Mouse (Mus musculus): ENCODE data around the gene Ctnna3. TPM values are rescaled to one million over a fixed set of nuclear protein-coding genes. Genes with fewer than 3 reads are reported as not detected.

The Ctnna3 gene
- polyA plus RNA-seq, 2 experiments = 0.78 to 0.89 TPM

DNA sequence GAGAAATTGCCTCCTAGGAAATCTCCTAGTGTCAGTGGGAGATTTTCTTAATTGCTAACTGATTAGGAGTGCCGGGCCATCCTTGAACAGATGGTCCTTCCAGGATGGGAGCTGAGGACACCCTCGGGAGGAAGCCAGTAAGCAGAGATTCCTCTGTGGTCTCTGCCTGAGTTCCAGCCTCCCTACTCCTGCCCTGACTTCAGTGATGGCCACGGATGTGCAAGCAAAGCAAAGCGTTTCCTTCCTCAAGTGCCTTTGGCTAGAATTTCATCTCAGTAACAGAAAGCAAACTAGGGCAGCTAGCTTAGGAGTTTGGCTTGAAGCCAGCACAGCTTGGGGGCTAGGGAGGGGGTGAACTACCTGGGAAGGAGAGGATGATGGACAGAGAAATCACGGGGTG is 12.8 kb upstream of the Ctnna3 start:
- no peak for ATAC-seq (ENCODE audit: low FRiP score, low read depth)
- no peaks in the 10 kb centered on the region for H3K27me3 ChIP-seq (ENCODE audit: control insufficient read depth, insufficient read depth, low read length)
- no peaks in the 10 kb centered on the region for H3K9me3 ChIP-seq (ENCODE audit: control insufficient read depth, low read length)
- H3K9ac ChIP-seq (ENCODE audit: low read depth, low read length, severe bottlenecking) = no peak overlapping the region
- H3K4me3 ChIP-seq (replicated peaks; ENCODE audit: low read length) = no peak overlapping the region
- H3K4me2 ChIP-seq (replicated peaks; ENCODE audit: low read depth, low read length, severe bottlenecking) = no peak overlapping the region
- no peaks in the 10 kb centered on the region for H3K36me3 ChIP-seq (ENCODE audit: control insufficient read depth, insufficient read depth, low read length)
- H3K4me1 ChIP-seq (ENCODE audit: control insufficient read depth, insufficient read depth, low read length) = no peaks in the 10 kb centered on the region
- TF ChIP-seq POLR2A (IDR thresholded peaks at IDR 0.05; ENCODE audit: borderline replicate concordance, extremely low read depth, insufficient read depth, insufficient read length) = no peak
- no peak for DNase-seq (ENCODE audit: low spot score)
- 36% methylated on average over 5 of the region's 5 CpGs for WGBS
- H3K27ac ChIP-seq (replicated peaks; ENCODE audit: low read depth, low read length) = no peak overlapping the region

DNA sequence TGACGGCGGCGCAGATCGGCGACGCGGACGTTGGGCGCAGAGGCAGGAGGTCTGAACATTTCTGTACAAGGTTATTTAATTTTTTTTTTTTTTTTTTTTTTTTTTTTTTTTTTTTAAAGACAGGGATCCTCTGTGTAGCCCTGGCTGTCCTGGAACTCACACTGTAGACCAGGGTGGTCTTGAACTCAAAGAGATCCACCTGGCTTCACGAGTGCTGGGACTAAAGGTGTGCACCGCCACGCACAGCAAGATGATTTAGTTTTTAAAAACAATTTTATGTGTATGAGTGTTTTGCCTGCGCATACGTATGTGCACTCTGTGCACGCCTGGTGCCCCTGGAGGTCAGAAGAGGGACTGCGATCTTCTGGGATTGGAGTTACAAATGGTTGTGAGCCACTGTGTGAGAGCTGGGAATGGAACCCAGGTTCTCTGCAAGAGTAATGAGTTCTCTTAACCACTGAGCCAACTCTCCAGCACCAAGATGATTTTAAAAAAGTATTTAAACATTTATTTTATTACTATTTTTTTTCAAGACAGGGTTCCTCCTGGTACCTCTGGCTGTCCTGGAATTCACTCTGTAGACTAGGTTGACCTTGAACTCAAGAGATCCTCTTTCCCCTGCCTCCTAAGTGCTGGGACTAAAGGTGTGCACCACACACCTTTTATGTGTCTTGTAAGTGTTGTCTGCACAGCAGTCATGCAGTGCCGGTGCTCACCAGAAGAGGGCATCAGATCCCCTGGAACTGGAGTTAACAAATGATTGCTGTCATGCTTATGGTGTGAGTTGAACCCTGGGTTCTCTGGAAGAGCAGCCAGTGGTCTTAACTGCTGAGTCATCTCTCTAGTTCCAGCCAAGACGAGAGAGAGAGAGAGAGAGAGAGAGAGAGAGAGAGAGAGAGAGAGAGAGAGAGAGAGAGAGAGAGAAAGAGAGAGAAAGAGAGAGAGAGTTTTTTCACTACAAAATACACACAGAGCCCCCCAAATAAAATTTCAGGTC is 7.9 kb upstream of the Ctnna3 start, which contains the start of gene Gm7075:
Gene Gm7075, minus strand, starts transcription at position 51 of the 997 bp plus-strand sequence.
- TF ChIP-seq POLR2A (IDR thresholded peaks at IDR 0.05; ENCODE audit: borderline replicate concordance, extremely low read depth, insufficient read depth, insufficient read length) = no peak
- Histone ChIP-seq H3K27ac (replicated peaks; ENCODE audit: low read depth, low read length) (no peak within 1 kb of the TSS), H3K9me3 (ENCODE audit: control insufficient read depth, low read length) (no peaks in the 10 kb centered on the region), H3K4me1 (ENCODE audit: control insufficient read depth, insufficient read depth, low read length) (no peaks in the 10 kb centered on the region), H3K4me2 (replicated peaks; ENCODE audit: low read depth, low read length, severe bottlenecking) (no peak within 1 kb of the TSS), H3K27me3 (ENCODE audit: control insufficient read depth, insufficient read depth, low read length) (no peaks in the 10 kb centered on the region), H3K9ac (ENCODE audit: low read depth, low read length, severe bottlenecking) (no peak within 1 kb of the TSS), H3K36me3 (ENCODE audit: control insufficient read depth, insufficient read depth, low read length) (no peaks in the 10 kb centered on the region), H3K4me3 (replicated peaks; ENCODE audit: low read length) (no peak within 1 kb of the TSS)
- no peak for ATAC-seq (ENCODE audit: low FRiP score, low read depth)
- DNase-seq (ENCODE audit: low spot score) = no peak
- WGBS = 88% methylated on average over 18 of the region's 18 CpGs

DNA sequence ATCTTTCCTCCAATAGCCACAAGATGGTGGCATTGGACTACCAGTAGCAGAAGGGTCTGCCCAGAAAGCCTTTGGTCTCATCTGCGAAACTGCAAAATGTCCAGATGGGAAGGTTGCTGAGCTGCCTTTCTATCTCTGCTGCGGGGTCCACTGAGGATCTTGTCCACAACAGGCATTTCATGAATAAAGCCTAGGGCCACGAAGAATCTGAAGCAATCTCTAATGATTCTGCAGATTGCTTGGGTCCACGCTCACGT is 7.2 kb upstream of the Ctnna3 start:
- H3K4me2 ChIP-seq (replicated peaks; ENCODE audit: low read depth, low read length, severe bottlenecking) = no peak overlapping the region
- H3K27me3 ChIP-seq (ENCODE audit: control insufficient read depth, insufficient read depth, low read length) = no peaks in the 10 kb centered on the region
- no peak for TF ChIP-seq POLR2A (IDR thresholded peaks at IDR 0.05; ENCODE audit: borderline replicate concordance, extremely low read depth, insufficient read depth, insufficient read length)
- no peaks in the 10 kb centered on the region for H3K9me3 ChIP-seq (ENCODE audit: control insufficient read depth, low read length)
- H3K36me3 ChIP-seq (ENCODE audit: control insufficient read depth, insufficient read depth, low read length) = no peaks in the 10 kb centered on the region
- H3K4me3 ChIP-seq (replicated peaks; ENCODE audit: low read length) = no peak overlapping the region
- no peak overlapping the region for H3K9ac ChIP-seq (ENCODE audit: low read depth, low read length, severe bottlenecking)
- WGBS = 87% methylated on average over 5 of the region's 5 CpGs
- H3K27ac ChIP-seq (replicated peaks; ENCODE audit: low read depth, low read length) = no peak overlapping the region
- H3K4me1 ChIP-seq (ENCODE audit: control insufficient read depth, insufficient read depth, low read length) = no peaks in the 10 kb centered on the region
- DNase-seq (ENCODE audit: low spot score) = no peak
- ATAC-seq (ENCODE audit: low FRiP score, low read depth) = no peak

DNA sequence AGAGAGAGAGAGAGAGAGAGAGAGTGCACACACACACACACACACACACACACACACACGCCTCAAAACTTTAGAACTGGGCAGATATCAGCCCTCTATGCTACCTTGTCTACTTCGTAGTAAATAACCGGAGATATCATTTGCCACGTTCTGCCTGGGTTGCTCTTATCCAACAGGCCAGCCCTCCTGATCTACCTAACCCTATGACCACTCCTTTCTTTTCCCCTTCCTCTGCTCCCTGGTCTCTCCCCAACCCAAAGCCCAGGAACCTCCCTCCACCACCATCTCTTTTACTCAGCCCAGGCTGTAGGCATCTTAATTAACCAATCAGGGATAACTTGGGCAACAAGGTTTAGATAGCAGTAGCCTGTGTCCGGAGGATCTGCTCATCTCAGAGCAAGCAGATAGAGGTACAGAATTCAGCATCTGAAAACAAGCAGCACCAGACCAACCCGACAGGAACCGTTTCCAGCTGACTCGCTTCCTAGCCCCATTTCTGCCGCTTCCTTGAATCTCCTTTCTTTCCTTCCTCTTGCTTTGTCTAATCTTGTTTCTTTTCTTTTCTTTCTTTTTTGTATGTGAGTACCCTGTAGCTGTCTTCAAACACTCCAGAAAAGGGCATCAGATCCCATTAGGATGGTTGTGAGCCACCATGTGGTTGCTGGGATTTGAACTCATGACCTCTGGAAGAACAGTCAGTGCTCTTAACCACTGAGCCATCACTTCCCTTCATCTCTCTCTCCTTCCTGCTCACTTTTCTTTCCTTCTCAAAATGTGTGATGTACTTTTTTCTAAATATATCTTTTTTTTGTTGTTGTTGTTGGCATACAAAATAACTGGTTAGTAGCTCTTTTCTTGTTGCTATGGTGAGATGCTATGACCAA is 6.1 kb upstream of the Ctnna3 start:
- DNase-seq (ENCODE audit: low spot score) (no peak), ATAC-seq (ENCODE audit: low FRiP score, low read depth) (no peak)
- TF ChIP-seq POLR2A (IDR thresholded peaks at IDR 0.05; ENCODE audit: borderline replicate concordance, extremely low read depth, insufficient read depth, insufficient read length) = no peak
- H3K36me3 ChIP-seq (ENCODE audit: control insufficient read depth, insufficient read depth, low read length) = no peaks in the 10 kb centered on the region
- H3K4me1 ChIP-seq (ENCODE audit: control insufficient read depth, insufficient read depth, low read length) = no peaks in the 10 kb centered on the region
- no peak overlapping the region for H3K27ac ChIP-seq (replicated peaks; ENCODE audit: low read depth, low read length)
- 86% methylated on average over 9 of the region's 9 CpGs for WGBS
- H3K27me3 ChIP-seq (ENCODE audit: control insufficient read depth, insufficient read depth, low read length) = no peaks in the 10 kb centered on the region
- H3K4me3 ChIP-seq (replicated peaks; ENCODE audit: low read length) = no peak overlapping the region
- no peak overlapping the region for H3K4me2 ChIP-seq (replicated peaks; ENCODE audit: low read depth, low read length, severe bottlenecking)
- H3K9me3 ChIP-seq (ENCODE audit: control insufficient read depth, low read length) = no peaks in the 10 kb centered on the region
- no peak overlapping the region for H3K9ac ChIP-seq (ENCODE audit: low read depth, low read length, severe bottlenecking)

DNA sequence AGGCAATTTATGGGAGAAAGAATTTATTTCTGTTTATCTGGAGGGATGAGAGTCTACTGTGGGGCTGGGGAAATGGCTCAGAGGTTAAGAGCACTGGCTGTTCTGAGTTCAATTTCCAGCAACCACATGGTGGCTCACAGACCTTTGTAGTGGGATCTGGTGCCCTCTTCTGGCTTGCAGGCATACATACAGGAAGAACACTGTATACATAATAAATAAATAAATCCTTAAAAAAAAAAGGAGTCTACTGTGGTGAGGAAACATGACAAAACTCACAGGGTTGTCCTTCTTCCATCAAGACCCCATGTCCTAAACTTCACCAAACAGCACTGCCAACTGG is 5.5 kb upstream of the Ctnna3 start:
- TF ChIP-seq POLR2A (IDR thresholded peaks at IDR 0.05; ENCODE audit: borderline replicate concordance, extremely low read depth, insufficient read depth, insufficient read length) = no peak
- no peak overlapping the region for H3K9ac ChIP-seq (ENCODE audit: low read depth, low read length, severe bottlenecking)
- H3K4me3 ChIP-seq (replicated peaks; ENCODE audit: low read length) = no peak overlapping the region
- no peaks in the 10 kb centered on the region for H3K4me1 ChIP-seq (ENCODE audit: control insufficient read depth, insufficient read depth, low read length)
- no peak for DNase-seq (ENCODE audit: low spot score)
- H3K27ac ChIP-seq (replicated peaks; ENCODE audit: low read depth, low read length) = no peak overlapping the region
- no peak for ATAC-seq (ENCODE audit: low FRiP score, low read depth)
- H3K4me2 ChIP-seq (replicated peaks; ENCODE audit: low read depth, low read length, severe bottlenecking) = no peak overlapping the region
- no peaks in the 10 kb centered on the region for H3K27me3 ChIP-seq (ENCODE audit: control insufficient read depth, insufficient read depth, low read length)
- no peaks in the 10 kb centered on the region for H3K9me3 ChIP-seq (ENCODE audit: control insufficient read depth, low read length)
- no peaks in the 10 kb centered on the region for H3K36me3 ChIP-seq (ENCODE audit: control insufficient read depth, insufficient read depth, low read length)
